Mouse (Mus musculus) myocyte (in vitro differentiated cells): ENCODE results near the gene Exog.

ENCODE experiments used
- E2F4 ChIP-seq: IDR thresholded peaks from one replicate; pipeline ENCODE4 v1.6.1; 2011; ENCODE audit warnings: mild to moderate bottlenecking, control low read depth, moderate library complexity; ENCODE audit not compliant: insufficient read depth
- MAX ChIP-seq: IDR thresholded peaks from one replicate; pipeline ENCODE4 v1.6.1; 2011; ENCODE audit warnings: low read depth, mild to moderate bottlenecking, control low read depth
- MYOD1 ChIP-seq, 3 experiments: IDR thresholded peaks; one replicate each; pipeline ENCODE4 v1.6.1; 2011; ENCODE audit warnings: control low read depth in 2 of 3, low read depth in 2 of 3, mild to moderate bottlenecking in 2 of 3, moderate library complexity in 1 of 3; ENCODE audit not compliant: insufficient read length in 2 of 3, control insufficient read depth in 1 of 3
- MYOG ChIP-seq, 3 experiments: IDR thresholded peaks; one replicate each; pipeline ENCODE4 v1.6.1; 2011; ENCODE audit warnings: control low read depth in 2 of 3, low read depth in 2 of 3, mild to moderate bottlenecking in 2 of 3; ENCODE audit not compliant: insufficient read length in 2 of 3, control insufficient read depth in 1 of 3, insufficient read depth in 1 of 3
- POLR2A ChIP-seq: IDR thresholded peaks from one replicate; pipeline ENCODE4 v1.6.1; 2011; ENCODE audit warnings: low read depth, mild to moderate bottlenecking, control low read depth, moderate library complexity; ENCODE audit not compliant: insufficient read length
- POLR2AphosphoS2 ChIP-seq: IDR thresholded peaks from one replicate; pipeline ENCODE4 v1.6.1; 2011; ENCODE audit warnings: low read depth, control low read depth; ENCODE audit not compliant: insufficient read length
- TCF12 ChIP-seq: IDR thresholded peaks from one replicate; pipeline ENCODE4 v1.6.1; 2011; ENCODE audit warnings: mild to moderate bottlenecking, control low read depth; ENCODE audit not compliant: poor library complexity, insufficient read depth, severe bottlenecking
- USF1 ChIP-seq: IDR thresholded peaks from one replicate; pipeline ENCODE4 v1.6.1; 2011; ENCODE audit warnings: low read depth, mild to moderate bottlenecking, control low read depth, moderate library complexity

GRCm38 (mm10) chr9:119513816-119514215, 69.1 kb downstream of the Exog start:
- no peak for TF ChIP-seq POLR2AphosphoS2
- no peak for TF ChIP-seq MAX
- no peak for TF ChIP-seq POLR2A
- no peak for TF ChIP-seq MYOD1 (IDR thresholded peaks at IDR 0.05; ENCODE audit: control insufficient read depth in 1 of 3, insufficient read length in 2 of 3, low read depth in 2 of 3)
- TF ChIP-seq E2F4, result no peak
- TF ChIP-seq USF1, result no peak
- no peak for TF ChIP-seq TCF12
- no peak for TF ChIP-seq MYOG (IDR thresholded peaks at IDR 0.05; ENCODE audit: control insufficient read depth in 1 of 3, insufficient read depth in 1 of 3, insufficient read length in 2 of 3, low read depth in 2 of 3)
